Mouse (Mus musculus): Measurements from ENCODE around the gene Mtus2.

GRCm38 (mm10) chr5:148328982-148329381, 371.9 kb downstream of the Mtus2 start:
- TF ChIP-seq ZC3H11A (IDR thresholded peaks at IDR 0.05; ENCODE audit: borderline replicate concordance, low read depth, low read length) = no peak
- TF ChIP-seq HCFC1 (IDR thresholded peaks at IDR 0.05; ENCODE audit: borderline replicate concordance, insufficient read depth, low read length) = no peak
- TF ChIP-seq MAFK (IDR thresholded peaks at IDR 0.05; ENCODE audit: insufficient read depth, low read depth, low read length) = no peak
- TF ChIP-seq ZNF384 (IDR thresholded peaks at IDR 0.05; ENCODE audit: low read depth, low read length) = no peak
- TF ChIP-seq CHD2 (IDR thresholded peaks at IDR 0.05; ENCODE audit: low read depth, low read length) = no peak
